Mouse (Mus musculus) urinary bladder, adult 18-20 months (tissue): ENCODE measurements around the gene Tnrc6b.
"Not testable (repeated sequence)": the region's sequence is repeated elsewhere in the genome, so short reads cannot be mapped to it uniquely, and the experiment has no call there.

Experiments used
- DNase-seq, 2 experiments: peaks; one replicate each; pipeline ENCODE4 v3.0.0; 2022; ENCODE audit warnings: low spot score in 2 of 2, mixed read lengths in 2 of 2

Tnrc6b gene

GRCm38 (mm10) chr15:80844926-80845325, 133.8 kb downstream of the Tnrc6b start:
- DNase-seq: no peak

- DNase-seq: no peak
Observed at GRCm38 (mm10) chr15:80850004-80850403, 138.9 kb downstream of the Tnrc6b start.

- DNase-seq: no peak
Observed at GRCm38 (mm10) chr15:80850682-80851475, 139.8 kb downstream of the Tnrc6b start.

GRCm38 (mm10) chr15:80852122-80852521, 141.0 kb downstream of the Tnrc6b start:
- DNase-seq: no peak

GRCm38 (mm10) chr15:80852527-80852926, 141.4 kb downstream of the Tnrc6b start:
- not testable (repeated sequence) for DNase-seq

GRCm38 (mm10) chr15:80859366-80859765, 148.3 kb downstream of the Tnrc6b start:
- DNase-seq: no peak

GRCm38 (mm10) chr15:80861302-80861701, 150.2 kb downstream of the Tnrc6b start:
- no peak for DNase-seq

- no peak for DNase-seq
Observed at GRCm38 (mm10) chr15:80862027-80862426, 150.9 kb downstream of the Tnrc6b start.

GRCm38 (mm10) chr15:80868603-80869002, 157.5 kb downstream of the Tnrc6b start:
- DNase-seq: not testable (repeated sequence)

- no peak for DNase-seq
Observed at GRCm38 (mm10) chr15:80874726-80875125, 163.6 kb downstream of the Tnrc6b start.

- no peak for DNase-seq
Observed at GRCm38 (mm10) chr15:80876231-80876630, 165.1 kb downstream of the Tnrc6b start.

- no peak for DNase-seq
Observed at GRCm38 (mm10) chr15:80884095-80884494, 173.0 kb downstream of the Tnrc6b start.

GRCm38 (mm10) chr15:80886361-80887156, 175.4 kb downstream of the Tnrc6b start:
- no peak for DNase-seq

GRCm38 (mm10) chr15:80892341-80892740, 181.2 kb downstream of the Tnrc6b start:
- no peak for DNase-seq

- no peak for DNase-seq
Observed at GRCm38 (mm10) chr15:80896741-80897140, 185.6 kb downstream of the Tnrc6b start.

- no peak for DNase-seq
Observed at GRCm38 (mm10) chr15:80897911-80898310, 186.8 kb downstream of the Tnrc6b start.

- no peak for DNase-seq
Observed at GRCm38 (mm10) chr15:80899806-80900205, 188.7 kb downstream of the Tnrc6b start.

GRCm38 (mm10) chr15:80901806-80902513, 190.8 kb downstream of the Tnrc6b start:
- DNase-seq: no peak

- DNase-seq: not testable (repeated sequence)
Observed at GRCm38 (mm10) chr15:80904776-80905175, 193.7 kb downstream of the Tnrc6b start.

- DNase-seq: no peak
Observed at GRCm38 (mm10) chr15:80910183-80910582, 199.1 kb downstream of the Tnrc6b start.

- no peak for DNase-seq
Observed at GRCm38 (mm10) chr15:80910790-80911531, 199.8 kb downstream of the Tnrc6b start.
